Mouse (Mus musculus): ENCODE results near the gene Qsox1. TPM values are rescaled to one million over a fixed set of nuclear protein-coding genes. Genes with fewer than 3 reads are reported as not detected.
A peak's percentile ranks its signal among the peaks of the same experiment; 100 is the strongest.

The Qsox1 gene
- polyA plus RNA-seq, 1 experiment from 2014 or later, result 26.2 TPM

- no peak overlapping the region for H3K4me2 ChIP-seq
- H3K4me1 ChIP-seq, result no peaks in the 10 kb centered on the region
- WGBS, result 60% methylated on average over 14 of the region's 14 CpGs
- no peak overlapping the region for H3K27ac ChIP-seq (replicated peaks)
- no peak overlapping the region for H3K4me3 ChIP-seq
- peak; percentile 50; the same call in 1 of the 2 replicates for ATAC-seq (ENCODE audit: extremely low read depth, insufficient number of reproducible peaks, low FRiP score, low TSS enrichment)
- H3K9ac ChIP-seq, result no peak overlapping the region
- peaks cover 4% of the 10 kb centered on the region; the same call in 1 of the 2 replicates for H3K9me3 ChIP-seq
- no peaks in the 10 kb centered on the region for H3K27me3 ChIP-seq (replicated peaks)
- H3K36me3 ChIP-seq, result peaks cover 55% of the 10 kb centered on the region
Measured at GRCm38 (mm10) chr1:155777641-155778625, 34.8 kb downstream of the Qsox1 start.

GRCm38 (mm10) chr1:155759167-155759566 lies 53.5 kb downstream of the Qsox1 start:
- 63% methylated on average over 12 of the region's 12 CpGs for WGBS
- Histone ChIP-seq H3K4me3 (no peak overlapping the region), H3K4me1 (peaks cover 4% of the 10 kb centered on the region), H3K27me3 (replicated peaks) (peaks cover 4% of the 10 kb centered on the region; the same call in 1 of the 2 replicates), H3K9me3 (no peaks in the 10 kb centered on the region), H3K9ac (no peak overlapping the region), H3K27ac (replicated peaks) (no peak overlapping the region), H3K36me3 (no peaks in the 10 kb centered on the region), H3K4me2 (no peak overlapping the region)
- no peak for ATAC-seq (ENCODE audit: extremely low read depth, insufficient number of reproducible peaks, low FRiP score, low TSS enrichment)

DNA sequence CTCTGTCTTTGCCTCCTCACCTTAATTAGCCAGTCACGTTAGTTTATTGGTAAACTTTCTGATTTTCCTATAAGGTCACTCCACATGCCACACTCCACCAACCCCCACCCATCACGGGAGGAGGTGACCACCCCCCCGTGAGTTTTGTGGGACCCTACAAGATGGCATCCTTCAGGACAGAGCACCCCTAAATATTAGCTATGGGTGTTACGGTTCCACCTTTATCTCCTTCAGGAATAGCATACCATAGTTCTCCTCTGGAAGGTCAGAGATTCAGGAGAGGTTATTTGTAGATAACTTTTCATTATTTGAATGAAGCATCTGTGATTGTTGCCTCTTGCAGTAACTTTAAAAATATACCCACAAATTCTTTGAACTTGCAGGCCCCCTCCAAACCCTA lies 54.0 kb downstream of the Qsox1 start:
- no peak for ATAC-seq (ENCODE audit: extremely low read depth, insufficient number of reproducible peaks, low FRiP score, low TSS enrichment)
- no peaks in the 10 kb centered on the region for H3K36me3 ChIP-seq
- peaks cover 8% of the 10 kb centered on the region; the same call in 1 of the 2 replicates for H3K27me3 ChIP-seq (replicated peaks)
- H3K9me3 ChIP-seq, result no peaks in the 10 kb centered on the region
- H3K4me2 ChIP-seq, result no peak overlapping the region
- 77% methylated on average over 4 of the region's 4 CpGs for WGBS
- H3K27ac ChIP-seq (replicated peaks), result no peak overlapping the region
- H3K4me1 ChIP-seq, result peaks cover 4% of the 10 kb centered on the region
- H3K4me3 ChIP-seq, result no peak overlapping the region
- no peak overlapping the region for H3K9ac ChIP-seq

- Histone ChIP-seq H3K27ac (replicated peaks) (no peak overlapping the region), H3K9ac (no peak overlapping the region), H3K4me2 (no peak overlapping the region), H3K27me3 (replicated peaks) (peaks cover 19% of the 10 kb centered on the region), H3K36me3 (no peaks in the 10 kb centered on the region), H3K9me3 (no peaks in the 10 kb centered on the region), H3K4me3 (no peak overlapping the region), H3K4me1 (peaks cover 4% of the 10 kb centered on the region)
- WGBS, result 79% methylated on average over 7 of the region's 7 CpGs
- ATAC-seq (ENCODE audit: extremely low read depth, insufficient number of reproducible peaks, low FRiP score, low TSS enrichment), result no peak
Measured at GRCm38 (mm10) chr1:155757621-155758020, 55.1 kb downstream of the Qsox1 start.

DNA sequence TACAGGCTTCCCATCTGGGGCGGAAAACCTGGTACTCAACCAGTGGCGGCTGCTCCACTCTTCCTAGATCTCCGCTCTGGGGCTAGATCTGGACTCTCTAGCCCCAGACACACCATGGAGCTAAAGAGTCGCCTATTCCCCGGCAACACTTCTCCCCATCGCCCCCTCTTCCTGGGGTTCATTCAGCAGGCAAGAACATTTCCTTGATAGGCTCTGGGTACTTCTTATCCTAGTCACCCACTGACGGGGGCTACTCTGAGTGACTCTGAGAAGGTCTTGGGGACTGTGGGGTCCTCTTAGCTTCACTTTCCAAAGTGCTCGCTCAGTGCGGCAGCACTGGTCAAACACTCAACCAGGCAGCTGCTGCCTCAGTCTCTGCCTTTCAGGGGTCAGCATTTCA lies 59.3 kb downstream of the Qsox1 start:
- H3K27ac ChIP-seq (replicated peaks), result no peak overlapping the region
- H3K27me3 ChIP-seq (replicated peaks), result peaks cover 60% of the 10 kb centered on the region
- H3K36me3 ChIP-seq, result no peaks in the 10 kb centered on the region
- H3K4me1 ChIP-seq, result no peaks in the 10 kb centered on the region
- no peak overlapping the region for H3K9ac ChIP-seq
- no peak overlapping the region for H3K4me3 ChIP-seq
- ATAC-seq (ENCODE audit: extremely low read depth, insufficient number of reproducible peaks, low FRiP score, low TSS enrichment), result no peak
- H3K4me2 ChIP-seq, result no peak overlapping the region
- 60% methylated on average over 9 of the region's 9 CpGs for WGBS
- H3K9me3 ChIP-seq, result no peaks in the 10 kb centered on the region

- H3K4me3 ChIP-seq, result no peak within 1 kb of the TSS
- no peak within 1 kb of the TSS for H3K27ac ChIP-seq (replicated peaks)
- H3K9me3 ChIP-seq, result no peaks in the 10 kb centered on the region
- no peaks in the 10 kb centered on the region for H3K4me1 ChIP-seq
- no peak for ATAC-seq (ENCODE audit: extremely low read depth, insufficient number of reproducible peaks, low FRiP score, low TSS enrichment)
- H3K9ac ChIP-seq, result no peak within 1 kb of the TSS
- no peaks in the 10 kb centered on the region for H3K36me3 ChIP-seq
- H3K4me2 ChIP-seq, result no peak within 1 kb of the TSS
- 65% methylated on average over 6 of the region's 6 CpGs for WGBS
- peaks cover 78% of the 10 kb centered on the region for H3K27me3 ChIP-seq (replicated peaks)
Measured at GRCm38 (mm10) chr1:155751484-155752255, 61.0 kb downstream of the Qsox1 start, which contains the start of gene Lhx4. Gene Lhx4, minus strand, starts transcription at chr1:155751684.

DNA sequence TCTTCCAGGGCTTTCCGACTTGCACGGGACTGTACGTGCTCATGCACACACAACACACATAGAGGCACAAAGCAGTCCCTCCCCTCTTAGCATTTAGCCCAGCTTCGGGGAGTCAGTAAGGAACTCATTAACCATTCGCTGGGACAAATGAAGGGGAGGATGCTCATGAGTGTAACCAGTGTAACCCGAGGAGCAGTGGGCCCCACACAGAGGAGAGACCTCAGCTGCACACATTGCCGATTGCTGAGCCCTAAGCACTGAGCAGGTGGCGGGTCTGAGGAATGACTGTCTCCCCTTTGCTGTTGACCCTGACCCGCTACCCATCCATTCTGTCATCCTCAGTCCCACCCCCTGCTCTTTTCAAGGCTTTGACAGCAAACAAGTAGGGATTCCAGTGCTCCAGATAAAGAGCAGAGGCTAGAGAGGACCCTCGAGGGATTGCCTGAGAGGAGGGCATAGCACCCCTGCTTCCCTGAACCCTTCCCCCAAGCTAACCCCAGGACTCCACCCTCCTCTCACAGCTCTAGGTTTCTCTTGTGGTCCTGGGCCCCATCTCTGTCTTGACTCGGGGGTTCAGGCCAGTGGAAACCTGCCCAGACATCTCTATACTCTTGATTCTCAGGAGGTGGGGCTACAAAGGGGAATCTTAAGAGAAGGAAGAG lies 62.0 kb downstream of the Qsox1 start:
- no peak overlapping the region for H3K9ac ChIP-seq
- no peak overlapping the region for H3K27ac ChIP-seq (replicated peaks)
- H3K4me3 ChIP-seq, result no peak overlapping the region
- ATAC-seq (ENCODE audit: extremely low read depth, insufficient number of reproducible peaks, low FRiP score, low TSS enrichment), result no peak
- 23% methylated on average over 11 of the region's 11 CpGs for WGBS
- no peaks in the 10 kb centered on the region for H3K9me3 ChIP-seq
- peaks cover 88% of the 10 kb centered on the region for H3K27me3 ChIP-seq (replicated peaks)
- H3K4me1 ChIP-seq, result no peaks in the 10 kb centered on the region
- no peak overlapping the region for H3K4me2 ChIP-seq
- H3K36me3 ChIP-seq, result no peaks in the 10 kb centered on the region

DNA sequence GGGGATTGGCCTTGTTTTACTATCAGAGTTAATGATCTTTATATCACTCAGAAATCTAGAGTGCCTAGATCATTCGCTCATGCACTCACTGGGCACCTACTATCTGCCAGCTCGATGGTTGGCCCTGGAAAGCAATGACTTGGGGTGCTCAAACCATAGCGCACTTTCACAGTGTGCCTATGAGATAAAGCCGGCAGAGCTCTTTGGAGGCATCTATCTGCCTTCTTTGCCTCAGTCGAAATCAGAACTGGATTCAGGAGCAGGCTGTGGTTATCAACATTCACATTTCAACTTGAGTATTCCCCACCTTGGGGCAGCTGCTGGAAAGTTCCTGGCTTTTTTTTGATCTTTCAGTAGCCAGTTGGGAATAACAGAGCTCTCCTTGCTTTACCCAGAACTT lies 64.8 kb downstream of the Qsox1 start:
- H3K27me3 ChIP-seq (replicated peaks), result peaks cover 93% of the 10 kb centered on the region

DNA sequence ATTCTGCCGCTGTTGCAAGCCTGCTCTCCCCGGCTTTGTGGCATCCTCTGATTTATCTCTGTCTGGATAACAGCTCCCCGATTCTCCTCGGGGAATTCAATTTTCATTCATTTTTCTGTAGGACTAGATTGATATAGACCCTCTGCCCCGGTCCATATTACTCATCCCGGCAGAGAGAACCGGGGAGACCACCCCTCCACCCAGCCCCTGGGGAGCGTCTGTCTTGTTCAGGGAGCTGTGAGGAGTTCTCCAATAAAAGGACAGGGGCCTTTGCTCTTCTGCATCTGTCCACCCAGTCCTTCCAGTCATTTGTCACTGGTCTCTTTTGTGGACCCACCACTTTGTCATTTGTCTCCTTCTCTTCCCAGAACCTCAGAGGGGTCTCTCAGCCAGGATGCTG lies 65.7 kb downstream of the Qsox1 start:
- no peaks in the 10 kb centered on the region for H3K9me3 ChIP-seq
- peaks cover 13% of the 10 kb centered on the region for H3K4me1 ChIP-seq
- 14% methylated on average over 8 of the region's 8 CpGs for WGBS
- H3K4me3 ChIP-seq, result no peak overlapping the region
- H3K9ac ChIP-seq, result no peak overlapping the region
- peaks cover 93% of the 10 kb centered on the region for H3K27me3 ChIP-seq (replicated peaks)
- ATAC-seq (ENCODE audit: extremely low read depth, insufficient number of reproducible peaks, low FRiP score, low TSS enrichment), result no peak
- no peak overlapping the region for H3K27ac ChIP-seq (replicated peaks)
- no peaks in the 10 kb centered on the region for H3K36me3 ChIP-seq
- no peak overlapping the region for H3K4me2 ChIP-seq

More for the DNA sequence above, 64.8 kb downstream of the Qsox1 start:
- H3K4me3 ChIP-seq, result no peak overlapping the region
- no peak overlapping the region for H3K27ac ChIP-seq (replicated peaks)
- no peaks in the 10 kb centered on the region for H3K9me3 ChIP-seq
- ATAC-seq (ENCODE audit: extremely low read depth, insufficient number of reproducible peaks, low FRiP score, low TSS enrichment), result no peak
- H3K4me2 ChIP-seq, result no peak overlapping the region
- 65% methylated on average over 5 of the region's 5 CpGs for WGBS
- H3K36me3 ChIP-seq, result no peaks in the 10 kb centered on the region
- H3K9ac ChIP-seq, result no peak overlapping the region
- peaks cover 4% of the 10 kb centered on the region for H3K4me1 ChIP-seq

GRCm38 (mm10) chr1:155742411-155743363 lies 70.0 kb downstream of the Qsox1 start:
- H3K27me3 ChIP-seq (replicated peaks), result peaks cover 93% of the 10 kb centered on the region
- peak overlapping the region; percentile 62 for H3K4me3 ChIP-seq
- under 1% methylated on average over 77 of the region's 81 CpGs for WGBS
- H3K9me3 ChIP-seq, result no peaks in the 10 kb centered on the region
- H3K4me2 ChIP-seq, result peak overlapping the region; percentile 95
- H3K27ac ChIP-seq (replicated peaks), result no peak overlapping the region
- H3K36me3 ChIP-seq, result no peaks in the 10 kb centered on the region
- peak overlapping the region; percentile 71 for H3K9ac ChIP-seq
- peaks cover 35% of the 10 kb centered on the region for H3K4me1 ChIP-seq
- ATAC-seq (ENCODE audit: extremely low read depth, insufficient number of reproducible peaks, low FRiP score, low TSS enrichment), result peak; percentile 45; the same call in 1 of the 2 replicates
